Mouse (Mus musculus): Measurements from ENCODE around the gene Tmco4. TPM values are rescaled to one million over a fixed set of nuclear protein-coding genes. Genes with fewer than 3 reads are reported as not detected.

Tmco4 gene
- polyA plus RNA-seq, 1 experiment from 2014 or later, result 1.2 TPM

GRCm38 (mm10) chr4:139100326-139100725, 127.6 kb downstream of the Tmco4 start:
- no peak overlapping the region for H3K4me2 ChIP-seq
- H3K27ac ChIP-seq (replicated peaks), result no peak overlapping the region
- no peak overlapping the region for H3K4me3 ChIP-seq (replicated peaks)
- no peaks in the 10 kb centered on the region for H3K27me3 ChIP-seq (replicated peaks)
- H3K4me1 ChIP-seq, result peaks cover 14% of the 10 kb centered on the region
- 82% methylated on average over 8 of the region's 8 CpGs for WGBS
- no peak overlapping the region for H3K9ac ChIP-seq (replicated peaks)
- no peak for ATAC-seq (ENCODE audit: low FRiP score)
- no peaks in the 10 kb centered on the region for H3K9me3 ChIP-seq (replicated peaks)
- peaks cover 27% of the 10 kb centered on the region for H3K36me3 ChIP-seq

DNA sequence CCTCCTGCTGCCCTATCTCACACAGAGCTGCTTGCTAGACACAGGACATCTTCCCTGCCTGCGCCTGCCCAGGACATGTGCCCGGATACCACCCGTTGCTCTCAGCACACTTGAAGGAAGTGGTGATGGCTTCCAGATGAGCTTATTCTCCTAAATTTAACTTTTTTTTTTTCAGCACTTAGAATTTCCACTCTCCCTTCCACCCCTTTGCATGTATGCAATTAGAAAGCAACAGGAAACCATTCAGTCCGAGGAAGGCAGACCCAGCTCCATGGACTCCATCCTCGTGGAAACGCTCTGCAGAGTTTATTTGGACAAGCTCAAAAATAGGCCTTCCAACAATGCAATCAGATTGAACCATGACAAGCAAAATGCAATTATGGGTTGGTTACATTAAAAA, 128.9 kb downstream of the Tmco4 start:
- Histone ChIP-seq H3K27me3 (replicated peaks) (no peaks in the 10 kb centered on the region), H3K4me3 (replicated peaks) (no peak overlapping the region), H3K9ac (replicated peaks) (no peak overlapping the region), H3K4me2 (no peak overlapping the region), H3K4me1 (peaks cover 12% of the 10 kb centered on the region), H3K36me3 (peaks cover 27% of the 10 kb centered on the region), H3K27ac (replicated peaks) (no peak overlapping the region), H3K9me3 (replicated peaks) (no peaks in the 10 kb centered on the region)
- WGBS, result 88% methylated on average over 6 of the region's 6 CpGs
- ATAC-seq (ENCODE audit: low FRiP score), result no peak

GRCm38 (mm10) chr4:139105453-139105852, 132.8 kb downstream of the Tmco4 start:
- Histone ChIP-seq H3K4me3 (replicated peaks) (no peak overlapping the region), H3K9me3 (replicated peaks) (no peaks in the 10 kb centered on the region), H3K27ac (replicated peaks) (no peak overlapping the region), H3K36me3 (peaks cover 27% of the 10 kb centered on the region), H3K9ac (replicated peaks) (no peak overlapping the region), H3K4me1 (peaks cover 12% of the 10 kb centered on the region), H3K4me2 (no peak overlapping the region), H3K27me3 (replicated peaks) (no peaks in the 10 kb centered on the region)
- WGBS, result 98% methylated on average over 1 of the region's 1 CpGs
- ATAC-seq (ENCODE audit: low FRiP score), result no peak

Other genes with a start within 250 kb of the Tmco4 start
- gene Pla2g2c, start 248.1 kb upstream of the Tmco4 start, polyA plus RNA-seq (2015; fragmentation: Nextera tagmentation; extraction: Ambion mirVana), result 0.42 and 0.60 TPM in 2 replicates
- gene Ubxn10, start 235.7 kb upstream of the Tmco4 start, polyA plus RNA-seq (2015; fragmentation: Nextera tagmentation; extraction: Ambion mirVana), result 2.5 and 2.6 TPM in 2 replicates
- gene Pla2g2f, start 215.3 kb upstream of the Tmco4 start, polyA plus RNA-seq (2015; fragmentation: Nextera tagmentation; extraction: Ambion mirVana), result 0.23 TPM in 1 of 2 replicates, not detected in the other
- 0.72 and 1.5 TPM in 2 replicates for gene Pla2g2d, start 197.2 kb upstream of the Tmco4 start, polyA plus RNA-seq (2015; fragmentation: Nextera tagmentation; extraction: Ambion mirVana)
- gene Pla2g5, start 109.4 kb upstream of the Tmco4 start, polyA plus RNA-seq (2015; fragmentation: Nextera tagmentation; extraction: Ambion mirVana), result 0.24 and 0.79 TPM in 2 replicates
- gene Gm13030, start 98.9 kb upstream of the Tmco4 start, polyA plus RNA-seq (2015; fragmentation: Nextera tagmentation; extraction: Ambion mirVana), result not detected in 2 replicates
- gene Pla2g2e, start 94.9 kb upstream of the Tmco4 start, polyA plus RNA-seq (2015; fragmentation: Nextera tagmentation; extraction: Ambion mirVana), result not detected in 2 replicates
- 2.2 and 3.7 TPM in 2 replicates for gene Otud3, start 58.9 kb upstream of the Tmco4 start, polyA plus RNA-seq (2015; fragmentation: Nextera tagmentation; extraction: Ambion mirVana)
- 3.5 TPM in 1 of 2 replicates, not detected in the other for gene Rnf186, start 5.8 kb upstream of the Tmco4 start, polyA plus RNA-seq (2015; fragmentation: Nextera tagmentation; extraction: Ambion mirVana)
- gene Htr6, start 102.7 kb downstream of the Tmco4 start, polyA plus RNA-seq (2015; fragmentation: Nextera tagmentation; extraction: Ambion mirVana), result 0.80 and 1.0 TPM in 2 replicates
- 47.9 and 51.2 TPM in 2 replicates for gene Nbl1, start 120.1 kb downstream of the Tmco4 start, polyA plus RNA-seq (2015; fragmentation: Nextera tagmentation; extraction: Ambion mirVana)
- 440 and 466 TPM in 2 replicates for gene Minos1, start 158.2 kb downstream of the Tmco4 start, polyA plus RNA-seq (2015; fragmentation: Nextera tagmentation; extraction: Ambion mirVana)
- 323 and 359 TPM in 2 replicates for gene Capzb, start 220.0 kb downstream of the Tmco4 start, polyA plus RNA-seq (2015; fragmentation: Nextera tagmentation; extraction: Ambion mirVana)

Measured in neural tube, embryonic 15.5 days (tissue).